Mouse (Mus musculus): ENCODE data around the gene Zscan22. TPM values are rescaled to one million over a fixed set of nuclear protein-coding genes. Genes with fewer than 3 reads are reported as not detected.

Gene Zscan22
- polyA plus RNA-seq, 1 experiment from 2014 or later: 9.9 TPM

GRCm38 (mm10) chr7:12940599-12940998, 43.0 kb downstream of the Zscan22 start:
- Histone ChIP-seq H3K9me3 (replicated peaks; ENCODE audit: control insufficient read depth, low read length) (no peaks in the 10 kb centered on the region), H3K36me3 (ENCODE audit: control insufficient read depth, insufficient read depth) (no peaks in the 10 kb centered on the region), H3K27me3 (ENCODE audit: control insufficient read depth, insufficient read depth, low read length) (no peaks in the 10 kb centered on the region), H3K9ac (ENCODE audit: low read length) (no peak overlapping the region), H3K4me3 (ENCODE audit: low read length) (no peak overlapping the region), H3K27ac (ENCODE audit: low read length) (no peak overlapping the region), H3K4me2 (ENCODE audit: low read depth, low read length) (no peak overlapping the region), H3K4me1 (ENCODE audit: control insufficient read depth, insufficient read depth, low read length) (no peaks in the 10 kb centered on the region)
- no peak for ATAC-seq (replicated peaks; ENCODE audit: extremely low read depth, insufficient read depth, low FRiP score)
- WGBS: 78% methylated on average over 4 of the region's 4 CpGs

- no peak for ATAC-seq (replicated peaks; ENCODE audit: extremely low read depth, insufficient read depth, low FRiP score)
Measured at GRCm38 (mm10) chr7:12943488-12943887, 45.9 kb downstream of the Zscan22 start.

GRCm38 (mm10) chr7:12949032-12949871, 51.6 kb downstream of the Zscan22 start:
- Histone ChIP-seq H3K4me2 (ENCODE audit: low read depth, low read length) (peak overlapping the region; percentile 78), H3K36me3 (ENCODE audit: control insufficient read depth, insufficient read depth) (no peaks in the 10 kb centered on the region), H3K9ac (ENCODE audit: low read length) (peak overlapping the region; percentile 79), H3K27ac (ENCODE audit: low read length) (peak overlapping the region; percentile 77), H3K9me3 (replicated peaks; ENCODE audit: control insufficient read depth, low read length) (no peaks in the 10 kb centered on the region), H3K4me3 (ENCODE audit: low read length) (peak overlapping the region; percentile 61), H3K4me1 (ENCODE audit: control insufficient read depth, insufficient read depth, low read length) (peaks cover 6% of the 10 kb centered on the region; the same call in 1 of the 2 replicates), H3K27me3 (ENCODE audit: control insufficient read depth, insufficient read depth, low read length) (no peaks in the 10 kb centered on the region)
- WGBS: 8% methylated on average over 35 of the region's 35 CpGs
- peak; percentile 95 for ATAC-seq (replicated peaks; ENCODE audit: extremely low read depth, insufficient read depth, low FRiP score)

More at GRCm38 (mm10) chr7:12943488-12943887, 45.9 kb downstream of the Zscan22 start:
- H3K4me2 ChIP-seq (ENCODE audit: low read depth, low read length): no peak overlapping the region
- H3K9ac ChIP-seq (ENCODE audit: low read length): no peak overlapping the region
- H3K36me3 ChIP-seq (ENCODE audit: control insufficient read depth, insufficient read depth): no peaks in the 10 kb centered on the region
- no peak overlapping the region for H3K27ac ChIP-seq (ENCODE audit: low read length)
- H3K4me1 ChIP-seq (ENCODE audit: control insufficient read depth, insufficient read depth, low read length): no peaks in the 10 kb centered on the region
- H3K4me3 ChIP-seq (ENCODE audit: low read length): no peak overlapping the region
- H3K9me3 ChIP-seq (replicated peaks; ENCODE audit: control insufficient read depth, low read length): no peaks in the 10 kb centered on the region
- H3K27me3 ChIP-seq (ENCODE audit: control insufficient read depth, insufficient read depth, low read length): no peaks in the 10 kb centered on the region

GRCm38 (mm10) chr7:12949872-12950229, 52.2 kb downstream of the Zscan22 start:
- Histone ChIP-seq H3K4me3 (ENCODE audit: low read length) (peak overlapping the region; percentile 61), H3K27me3 (ENCODE audit: control insufficient read depth, insufficient read depth, low read length) (no peaks in the 10 kb centered on the region), H3K4me2 (ENCODE audit: low read depth, low read length) (peak overlapping the region; percentile 78), H3K9ac (ENCODE audit: low read length) (peak overlapping the region; percentile 79), H3K4me1 (ENCODE audit: control insufficient read depth, insufficient read depth, low read length) (peaks cover 6% of the 10 kb centered on the region; the same call in 1 of the 2 replicates), H3K9me3 (replicated peaks; ENCODE audit: control insufficient read depth, low read length) (no peaks in the 10 kb centered on the region), H3K36me3 (ENCODE audit: control insufficient read depth, insufficient read depth) (no peaks in the 10 kb centered on the region), H3K27ac (ENCODE audit: low read length) (peak overlapping the region; percentile 77)
- peak; percentile 14 for ATAC-seq (replicated peaks; ENCODE audit: extremely low read depth, insufficient read depth, low FRiP score)
- WGBS: 7% methylated on average over 16 of the region's 16 CpGs

GRCm38 (mm10) chr7:12954896-12955295, 57.3 kb downstream of the Zscan22 start:
- no peak overlapping the region for H3K4me2 ChIP-seq (ENCODE audit: low read depth, low read length)
- H3K27me3 ChIP-seq (ENCODE audit: control insufficient read depth, insufficient read depth, low read length): no peaks in the 10 kb centered on the region
- no peak overlapping the region for H3K4me3 ChIP-seq (ENCODE audit: low read length)
- H3K9ac ChIP-seq (ENCODE audit: low read length): no peak overlapping the region
- no peaks in the 10 kb centered on the region for H3K9me3 ChIP-seq (replicated peaks; ENCODE audit: control insufficient read depth, low read length)
- peak; percentile 42; the same call in 1 of the 2 replicates for ATAC-seq (replicated peaks; ENCODE audit: extremely low read depth, insufficient read depth, low FRiP score)
- no peak overlapping the region for H3K27ac ChIP-seq (ENCODE audit: low read length)
- 40% methylated on average over 3 of the region's 3 CpGs for WGBS
- peaks cover 6% of the 10 kb centered on the region; the same call in 1 of the 2 replicates for H3K4me1 ChIP-seq (ENCODE audit: control insufficient read depth, insufficient read depth, low read length)
- H3K36me3 ChIP-seq (ENCODE audit: control insufficient read depth, insufficient read depth): no peaks in the 10 kb centered on the region

- no peaks in the 10 kb centered on the region for H3K9me3 ChIP-seq (replicated peaks; ENCODE audit: control insufficient read depth, low read length)
- no peak overlapping the region for H3K4me2 ChIP-seq (ENCODE audit: low read depth, low read length)
- H3K4me1 ChIP-seq (ENCODE audit: control insufficient read depth, insufficient read depth, low read length): no peaks in the 10 kb centered on the region; the same call in 1 of the 2 replicates
- H3K4me3 ChIP-seq (ENCODE audit: low read length): no peak overlapping the region
- no peak overlapping the region for H3K9ac ChIP-seq (ENCODE audit: low read length)
- no peaks in the 10 kb centered on the region for H3K36me3 ChIP-seq (ENCODE audit: control insufficient read depth, insufficient read depth)
- H3K27me3 ChIP-seq (ENCODE audit: control insufficient read depth, insufficient read depth, low read length): no peaks in the 10 kb centered on the region
- no peak overlapping the region for H3K27ac ChIP-seq (ENCODE audit: low read length)
- no peak for ATAC-seq (replicated peaks; ENCODE audit: extremely low read depth, insufficient read depth, low FRiP score)
- WGBS: 66% methylated on average over 5 of the region's 5 CpGs
Measured at GRCm38 (mm10) chr7:12957511-12957910, 59.9 kb downstream of the Zscan22 start.

Other genes with a start within 250 kb of the Zscan22 start
- gene Vmn2r55, start 212.8 kb upstream of the Zscan22 start, polyA plus RNA-seq (2015; fragmentation: Nextera tagmentation; extraction: Ambion mirVana): not detected in 2 replicates
- gene Vmn2r56, start 162.8 kb upstream of the Zscan22 start, polyA plus RNA-seq (2015; fragmentation: Nextera tagmentation; extraction: Ambion mirVana): not detected in 2 replicates
- 4.4 and 5.9 TPM in 2 replicates for gene Zscan18, start 94.2 kb upstream of the Zscan22 start, polyA plus RNA-seq (2015; fragmentation: Nextera tagmentation; extraction: Ambion mirVana)
- 8.9 and 11.2 TPM in 2 replicates for gene Zfp329, start 79.0 kb upstream of the Zscan22 start, polyA plus RNA-seq (2015; fragmentation: Nextera tagmentation; extraction: Ambion mirVana)
- gene Zfp110, start 63.1 kb upstream of the Zscan22 start, polyA plus RNA-seq (2015; fragmentation: Nextera tagmentation; extraction: Ambion mirVana): 23.9 and 26.5 TPM in 2 replicates
- 2.7 and 3.2 TPM in 2 replicates for gene Zfp128, start 16.6 kb upstream of the Zscan22 start, polyA plus RNA-seq (2015; fragmentation: Nextera tagmentation; extraction: Ambion mirVana)
- gene Rps5, start 24.5 kb downstream of the Zscan22 start, polyA plus RNA-seq (2015; fragmentation: Nextera tagmentation; extraction: Ambion mirVana): 521 and 529 TPM in 2 replicates
- 0.47 and 0.74 TPM in 2 replicates for gene Rnf225, start 29.6 kb downstream of the Zscan22 start, polyA plus RNA-seq (2015; fragmentation: Nextera tagmentation; extraction: Ambion mirVana)
- 6.5 and 6.7 TPM in 2 replicates for gene Zfp324, start 68.0 kb downstream of the Zscan22 start, polyA plus RNA-seq (2015; fragmentation: Nextera tagmentation; extraction: Ambion mirVana)
- gene Zfp446, start 80.0 kb downstream of the Zscan22 start, polyA plus RNA-seq (2015; fragmentation: Nextera tagmentation; extraction: Ambion mirVana): 6.5 and 7.0 TPM in 2 replicates
- not detected in 2 replicates for gene Slc27a5, start 100.4 kb downstream of the Zscan22 start, polyA plus RNA-seq (2015; fragmentation: Nextera tagmentation; extraction: Ambion mirVana)
- gene Trim28, start 101.3 kb downstream of the Zscan22 start, polyA plus RNA-seq (2015; fragmentation: Nextera tagmentation; extraction: Ambion mirVana): 123 and 143 TPM in 2 replicates
- gene Zbtb45, start 112.2 kb downstream of the Zscan22 start, polyA plus RNA-seq (2015; fragmentation: Nextera tagmentation; extraction: Ambion mirVana): 17.4 and 20.4 TPM in 2 replicates
- gene Chmp2a, start 137.0 kb downstream of the Zscan22 start, polyA plus RNA-seq (2015; fragmentation: Nextera tagmentation; extraction: Ambion mirVana): 146 TPM in 2 replicates
- 49.0 and 94.2 TPM in 2 replicates for gene Ube2m, start 140.5 kb downstream of the Zscan22 start, polyA plus RNA-seq (2015; fragmentation: Nextera tagmentation; extraction: Ambion mirVana)
- 1.7 and 2.1 TPM in 2 replicates for gene Mzf1, start 156.9 kb downstream of the Zscan22 start, polyA plus RNA-seq (2015; fragmentation: Nextera tagmentation; extraction: Ambion mirVana)
- gene Vmn1r85, start 197.4 kb downstream of the Zscan22 start, polyA plus RNA-seq (2015; fragmentation: Nextera tagmentation; extraction: Ambion mirVana): not detected in 2 replicates
- not detected in 2 replicates for gene Vmn1r86, start 222.1 kb downstream of the Zscan22 start, polyA plus RNA-seq (2015; fragmentation: Nextera tagmentation; extraction: Ambion mirVana)
- gene Vmn1r87, start 242.3 kb downstream of the Zscan22 start, polyA plus RNA-seq (2015; fragmentation: Nextera tagmentation; extraction: Ambion mirVana): not detected in 2 replicates